Mouse (Mus musculus) intestine, embryonic 14.5 days (tissue): ENCODE measurements around the gene March4. TPM values are rescaled to one million over a fixed set of nuclear protein-coding genes. Genes with fewer than 3 reads are reported as not detected.

ENCODE experiments used
- ATAC-seq: fragments of 200-750 bp; cut with Nextera tagmentation; replicated peaks from 2 replicates; pipeline ENCODE4 v1.8.0; 2017; ENCODE audit warnings: low read depth, moderate number of reproducible peaks, moderate TSS enrichment, moderate library complexity; ENCODE audit not compliant: low FRiP score, low TSS enrichment
- DNase-seq: peaks from one replicate; pipeline ENCODE4 v3.0.0-alpha.2; 2018; ENCODE audit warnings: low spot score
- H3K27ac ChIP-seq: fragments of 300-500 bp; sonication (generic); 2 replicates; pipeline ENCODE4 v1.5.1; 2014; ENCODE audit warnings: low read depth, mild to moderate bottlenecking, control low read depth
- H3K27me3 ChIP-seq: fragments of 300-500 bp; sonication (generic); replicated peaks from 2 replicates; pipeline ENCODE4 v1.6.1; 2014; ENCODE audit warnings: low read length, control low read depth; ENCODE audit not compliant: control insufficient read depth, insufficient read depth
- H3K36me3 ChIP-seq: fragments of 300-500 bp; sonication (generic); 2 replicates; pipeline ENCODE4 v1.6.1; 2014; ENCODE audit warnings: low read length, control low read depth; ENCODE audit not compliant: control insufficient read depth, insufficient read depth
- H3K4me1 ChIP-seq: fragments of 300-500 bp; sonication (generic); replicated peaks from 2 replicates; pipeline ENCODE4 v1.6.1; 2014; ENCODE audit warnings: low read length, control low read depth, mixed read lengths; ENCODE audit not compliant: control insufficient read depth, insufficient read depth
- H3K4me2 ChIP-seq: fragments of 300-500 bp; sonication (generic); 2 replicates; pipeline ENCODE4 v1.6.1; 2014; ENCODE audit warnings: low read length
- H3K4me3 ChIP-seq: fragments of 300-500 bp; sonication (generic); 2 replicates; pipeline ENCODE4 v1.5.1; 2014; ENCODE audit warnings: low read depth, low read length, control low read depth, mixed read lengths
- H3K9ac ChIP-seq: fragments of 300-500 bp; sonication (generic); 2 replicates; pipeline ENCODE4 v1.6.1; 2014; ENCODE audit warnings: mild to moderate bottlenecking, low read length
- H3K9me3 ChIP-seq: fragments of 300-500 bp; sonication (generic); 2 replicates; pipeline ENCODE4 v1.6.1; 2016; ENCODE audit warnings: low read length, control low read depth; ENCODE audit not compliant: control insufficient read depth
- WGBS: fragments of 180-500 bp; shearing (Covaris S2); extraction: QIAGEN DNeasy Blood & Tissue Kit; methylation state at CpG from one replicate; pipeline ENCODE4 v1.1.7; 2014; 5-methylcytosine and 5-hydroxymethylcytosine counted together
- polyA plus RNA-seq: library from polyadenylated mRNA; unstranded; fragments of >200 nt; fragmentation: Nextera tagmentation; extraction: Ambion mirVana; gene quantifications from 2 replicates; pipeline ENCODE4 v1.2.1, GENCODE M21; 2014

The March4 gene
- polyA plus RNA-seq, 1 experiment from 2014 or later, result 0.66 TPM

DNA sequence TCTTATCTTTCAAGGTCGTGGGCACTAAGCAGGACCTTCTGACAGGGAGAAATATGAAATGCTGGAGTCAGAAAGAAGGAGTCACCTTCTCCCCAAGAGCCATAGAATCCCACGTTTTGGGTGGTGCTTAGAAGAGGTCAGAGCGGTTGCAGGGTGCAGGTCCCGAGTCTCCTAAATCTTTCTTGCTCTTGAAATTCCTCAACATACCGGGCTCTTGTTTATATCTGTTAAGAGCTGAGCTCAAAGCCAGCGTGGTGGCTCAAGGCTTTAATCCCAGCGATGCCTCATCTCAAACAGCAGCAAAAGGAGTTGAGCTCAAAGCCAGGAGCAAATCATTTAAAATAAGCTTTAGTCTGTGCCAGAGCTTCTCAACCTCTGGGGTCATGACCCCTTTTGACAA, 37.9 kb upstream of the March4 start:
- H3K4me3 ChIP-seq, result no peak overlapping the region
- no peak overlapping the region for H3K27ac ChIP-seq
- no peaks in the 10 kb centered on the region for H3K9me3 ChIP-seq
- no peaks in the 10 kb centered on the region for H3K27me3 ChIP-seq
- H3K4me1 ChIP-seq, result no peaks in the 10 kb centered on the region
- no peak overlapping the region for H3K4me2 ChIP-seq
- H3K36me3 ChIP-seq, result no peaks in the 10 kb centered on the region
- ATAC-seq (no peak), DNase-seq (no peak)
- H3K9ac ChIP-seq, result no peak overlapping the region
- 22% methylated on average over 7 of the region's 7 CpGs for WGBS

DNA sequence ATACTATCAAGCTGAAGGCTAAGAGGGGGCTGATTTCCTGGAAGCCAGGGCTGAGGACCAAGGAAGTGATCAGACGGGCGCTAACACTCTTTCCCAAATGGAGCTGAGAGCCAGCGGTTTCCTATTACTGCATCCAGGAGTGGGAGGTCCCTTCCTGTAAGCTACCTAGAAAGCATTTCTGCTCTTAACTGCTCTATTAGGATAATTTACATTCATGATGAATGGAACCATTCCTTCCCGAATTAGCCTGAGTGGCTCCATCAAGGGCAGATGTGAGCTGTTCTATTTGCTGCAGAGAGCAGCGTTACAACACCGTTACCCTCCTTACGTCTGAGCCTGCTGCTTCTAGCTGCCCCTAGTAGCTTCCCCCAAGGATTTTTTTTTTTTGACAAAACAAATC, 37.3 kb upstream of the March4 start:
- DNase-seq (no peak), ATAC-seq (no peak)
- H3K9ac ChIP-seq, result no peak overlapping the region

DNA sequence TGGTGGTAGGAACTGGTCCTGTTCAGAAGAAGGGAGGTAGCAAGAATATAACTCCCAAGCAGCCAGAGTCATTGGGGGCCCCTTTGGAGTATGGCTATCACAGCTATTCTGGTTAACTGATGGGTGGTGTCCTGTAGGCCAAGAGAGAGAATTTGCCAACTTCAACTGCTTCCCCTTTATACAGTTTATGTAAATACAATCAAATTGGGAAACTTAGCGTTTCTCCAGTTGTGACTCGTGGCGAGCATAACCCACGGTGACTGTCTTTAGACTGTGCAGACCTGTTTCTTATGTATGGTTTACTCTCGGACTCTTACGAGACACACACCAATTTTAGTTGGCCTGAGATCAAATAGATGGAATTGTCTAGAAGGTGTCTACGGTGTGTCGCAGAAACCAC, 32.0 kb upstream of the March4 start:
- no peaks in the 10 kb centered on the region for H3K9me3 ChIP-seq
- no peak overlapping the region for H3K9ac ChIP-seq
- no peak overlapping the region for H3K4me2 ChIP-seq
- H3K36me3 ChIP-seq, result no peaks in the 10 kb centered on the region
- 95% methylated on average over 8 of the region's 8 CpGs for WGBS
- no peaks in the 10 kb centered on the region for H3K4me1 ChIP-seq
- no peak overlapping the region for H3K4me3 ChIP-seq
- no peaks in the 10 kb centered on the region for H3K27me3 ChIP-seq
- ATAC-seq (no peak), DNase-seq (no peak)
- H3K27ac ChIP-seq, result no peak overlapping the region

More for the DNA sequence above, 37.3 kb upstream of the March4 start:
- no peaks in the 10 kb centered on the region for H3K27me3 ChIP-seq
- H3K4me2 ChIP-seq, result no peak overlapping the region
- no peaks in the 10 kb centered on the region for H3K4me1 ChIP-seq
- no peaks in the 10 kb centered on the region for H3K9me3 ChIP-seq
- H3K36me3 ChIP-seq, result no peaks in the 10 kb centered on the region
- H3K4me3 ChIP-seq, result no peak overlapping the region
- 42% methylated on average over 7 of the region's 7 CpGs for WGBS
- H3K27ac ChIP-seq, result no peak overlapping the region

DNA sequence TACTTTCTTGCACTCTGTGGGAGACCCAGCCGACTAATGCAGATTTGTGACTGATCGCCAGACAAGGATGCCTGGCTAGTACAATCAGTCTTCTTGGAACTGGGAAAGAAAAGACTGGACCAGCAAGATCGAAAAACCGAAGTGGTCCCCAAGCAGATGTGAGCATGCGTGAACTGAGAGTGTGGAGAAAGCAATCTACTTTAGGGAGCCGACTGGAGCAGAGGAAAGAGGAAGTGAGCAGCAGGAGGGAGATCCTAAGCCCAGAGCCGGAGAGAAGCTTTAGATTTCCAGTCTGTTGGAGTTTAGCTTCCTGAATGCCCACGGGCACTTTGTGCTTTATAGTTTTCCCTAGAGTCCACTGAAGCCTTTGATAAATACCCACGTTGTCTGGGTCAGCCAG, 30.3 kb upstream of the March4 start:
- Histone ChIP-seq H3K9me3 (no peaks in the 10 kb centered on the region), H3K9ac (no peak overlapping the region), H3K4me1 (no peaks in the 10 kb centered on the region), H3K27me3 (no peaks in the 10 kb centered on the region), H3K4me2 (no peak overlapping the region), H3K4me3 (no peak overlapping the region), H3K36me3 (no peaks in the 10 kb centered on the region), H3K27ac (no peak overlapping the region)
- no peak for DNase-seq
- ATAC-seq, result no peak
- 38% methylated on average over 9 of the region's 9 CpGs for WGBS

DNA sequence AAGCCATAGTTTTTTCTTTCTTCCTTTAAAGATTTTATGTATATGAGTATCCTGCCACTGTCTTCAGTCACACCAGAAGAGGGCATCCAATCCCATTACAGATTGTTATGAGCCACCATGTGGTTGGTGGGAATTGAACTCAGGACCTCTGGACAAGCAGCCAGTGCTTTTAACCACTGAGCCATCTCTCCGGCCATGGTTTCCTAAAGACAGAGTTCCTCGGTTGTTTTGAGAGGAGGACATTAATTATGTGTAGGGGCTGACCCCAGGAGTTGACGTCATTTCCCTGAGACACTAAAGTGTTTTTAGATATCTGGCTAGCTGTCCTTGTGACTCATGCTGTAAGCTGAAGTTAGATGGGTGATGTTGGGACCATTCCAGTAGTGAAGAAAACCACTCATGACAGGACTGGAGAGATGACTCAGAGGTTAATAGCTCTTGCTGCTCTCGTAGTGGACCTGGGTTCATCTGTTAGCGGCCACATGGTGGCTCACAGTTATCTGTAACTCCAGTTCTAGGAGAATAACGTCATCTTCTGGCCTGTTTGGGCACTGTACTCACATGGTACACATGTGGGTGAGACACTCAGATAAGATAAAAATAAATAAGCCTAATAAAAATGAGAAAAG, 27.7 kb upstream of the March4 start:
- Histone ChIP-seq H3K36me3 (no peaks in the 10 kb centered on the region), H3K4me3 (no peak overlapping the region), H3K4me2 (no peak overlapping the region), H3K9ac (no peak overlapping the region), H3K4me1 (no peaks in the 10 kb centered on the region), H3K27ac (no peak overlapping the region), H3K9me3 (no peaks in the 10 kb centered on the region), H3K27me3 (no peaks in the 10 kb centered on the region)
- ATAC-seq (no peak), DNase-seq (no peak)
- 61% methylated on average over 6 of the region's 6 CpGs for WGBS

DNA sequence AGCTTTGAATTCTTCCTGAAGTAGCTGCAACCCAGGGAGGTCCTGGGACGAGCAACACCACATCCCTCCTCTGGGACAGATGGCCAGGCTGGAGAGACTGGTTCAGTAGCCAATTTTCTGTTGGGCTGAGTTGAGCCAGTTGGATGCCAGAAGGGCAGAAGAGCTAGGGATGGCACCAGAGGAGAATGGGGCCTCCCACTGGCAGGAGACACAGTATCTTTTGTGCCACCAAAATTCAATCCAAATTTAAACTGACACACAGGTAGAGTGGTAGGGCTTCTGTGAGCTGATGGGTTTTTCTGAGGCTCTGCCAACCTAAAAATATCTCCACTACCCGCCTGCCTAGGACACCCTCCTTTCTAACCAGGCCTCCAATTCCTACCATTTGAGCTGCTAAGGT, 21.9 kb upstream of the March4 start:
- no peak overlapping the region for H3K9ac ChIP-seq
- H3K4me3 ChIP-seq, result no peak overlapping the region
- no peak overlapping the region for H3K27ac ChIP-seq
- no peaks in the 10 kb centered on the region for H3K27me3 ChIP-seq
- H3K4me2 ChIP-seq, result no peak overlapping the region
- DNase-seq (no peak), ATAC-seq (no peak)
- WGBS, result 80% methylated on average over 2 of the region's 2 CpGs
- no peaks in the 10 kb centered on the region for H3K36me3 ChIP-seq
- no peaks in the 10 kb centered on the region for H3K4me1 ChIP-seq
- no peaks in the 10 kb centered on the region for H3K9me3 ChIP-seq

DNA sequence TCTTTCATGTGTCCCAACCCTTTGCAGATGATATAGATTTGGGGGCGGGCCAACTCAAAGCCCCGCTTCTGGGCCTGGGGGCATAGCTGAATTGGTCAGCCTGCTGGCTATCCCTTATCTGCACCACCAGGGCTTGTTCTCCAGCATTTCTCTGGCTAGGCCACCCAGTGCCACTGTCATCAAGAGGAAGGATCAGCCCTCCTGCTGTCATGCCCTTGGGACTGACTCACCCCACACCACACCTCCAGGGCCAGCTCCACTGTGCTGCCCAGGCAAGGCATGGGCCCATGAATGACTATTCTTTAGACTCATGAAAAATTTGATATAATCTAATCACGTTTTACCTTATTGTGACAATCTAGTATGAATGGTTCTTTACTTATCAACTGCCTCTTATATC, 19.7 kb upstream of the March4 start:
- H3K27ac ChIP-seq, result no peak overlapping the region
- DNase-seq (no peak), ATAC-seq (no peak)
- no peak overlapping the region for H3K4me3 ChIP-seq
- H3K27me3 ChIP-seq, result no peaks in the 10 kb centered on the region
- H3K9ac ChIP-seq, result no peak overlapping the region
- no peak overlapping the region for H3K4me2 ChIP-seq
- WGBS, result 86% methylated on average over 3 of the region's 3 CpGs
- no peaks in the 10 kb centered on the region for H3K4me1 ChIP-seq
- no peaks in the 10 kb centered on the region for H3K36me3 ChIP-seq
- no peaks in the 10 kb centered on the region for H3K9me3 ChIP-seq

DNA sequence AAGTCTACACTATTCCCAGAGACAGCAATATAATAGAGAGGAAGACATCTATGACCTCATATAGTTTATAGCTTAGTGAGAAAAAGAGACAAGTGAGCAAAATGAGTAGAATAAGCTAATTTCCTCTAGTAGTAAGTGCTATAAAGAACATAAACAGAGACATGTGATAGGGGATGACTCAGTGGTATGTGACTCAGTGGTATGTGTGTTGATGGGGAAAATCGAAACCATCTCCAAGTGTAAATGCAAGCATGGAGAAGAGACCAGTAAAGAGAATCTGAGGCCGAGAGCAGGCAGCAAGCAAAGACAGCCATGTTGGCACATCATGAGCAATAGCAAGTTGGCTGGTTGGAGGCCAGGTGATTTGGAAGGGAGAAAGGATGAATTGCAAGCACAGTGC, 13.6 kb upstream of the March4 start:
- Histone ChIP-seq H3K4me1 (no peaks in the 10 kb centered on the region), H3K4me3 (no peak overlapping the region), H3K36me3 (no peaks in the 10 kb centered on the region), H3K9ac (no peak overlapping the region), H3K9me3 (no peaks in the 10 kb centered on the region), H3K27me3 (no peaks in the 10 kb centered on the region), H3K4me2 (no peak overlapping the region), H3K27ac (no peak overlapping the region)
- DNase-seq (no peak), ATAC-seq (no peak)
- WGBS, result 89% methylated on average over 2 of the region's 2 CpGs

DNA sequence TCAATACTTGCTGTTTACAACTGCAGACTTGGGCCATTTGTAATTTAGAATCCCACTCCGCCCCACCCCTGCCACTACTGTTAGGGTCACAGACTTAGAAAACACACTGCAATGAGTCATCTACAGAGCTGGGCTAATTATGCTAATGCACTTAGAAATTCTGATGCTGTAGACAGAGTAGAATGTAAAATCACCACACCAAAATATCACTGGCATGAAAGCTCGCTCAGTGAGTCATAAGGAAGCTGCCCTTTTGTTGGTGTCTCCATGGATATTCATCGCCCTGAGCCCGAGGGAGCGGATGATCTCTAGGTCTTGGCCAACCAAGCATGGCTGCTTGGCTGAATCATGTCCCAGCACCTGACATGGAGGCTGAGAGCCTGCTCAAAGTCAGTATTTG, 1.5 kb upstream of the March4 start:
- Histone ChIP-seq H3K9ac (no peak overlapping the region), H3K36me3 (no peaks in the 10 kb centered on the region), H3K4me1 (peaks cover 9% of the 10 kb centered on the region; the same call in 1 of the 2 replicates), H3K4me3 (no peak overlapping the region), H3K27me3 (peaks cover 31% of the 10 kb centered on the region), H3K9me3 (no peaks in the 10 kb centered on the region), H3K4me2 (no peak overlapping the region), H3K27ac (no peak overlapping the region)
- no peak for ATAC-seq
- no peak for DNase-seq
- WGBS, result 84% methylated on average over 5 of the region's 5 CpGs
